Mouse (Mus musculus) erythroblast, adult 5-6 weeks (primary cell): ENCODE results near the gene Plekhh2. TPM values are rescaled to one million over a fixed set of nuclear protein-coding genes. Genes with fewer than 3 reads are reported as not detected.
"Not testable (repeated sequence)": the region's sequence is repeated elsewhere in the genome, so short reads cannot be mapped to it uniquely, and the experiment has no call there.

Source experiments
- ATAC-seq: replicated peaks from 2 replicates; pipeline ENCODE4 v1.8.0; 2016; ENCODE audit warnings: moderate number of reproducible peaks, mild to moderate bottlenecking, moderate TSS enrichment, inconsistent platforms; ENCODE audit not compliant: poor library complexity, low FRiP score, severe bottlenecking
- total RNA-seq, 2 experiments: library from RNA; stranded (forward) in 1 of 2; stranded (reverse) in 1 of 2; fragments of 150-400 nt in 1 of 2; fragments of 200-764, 138-1000 nt in 1 of 2; gene quantifications; 2 replicates each; pipeline versions ENCODE4 v1.2.3 to v1.2.4; 2015 to 2017; ENCODE audit warnings: low replicate concordance in 2 of 2

Gene Plekhh2
- total RNA-seq, 2 experiments from 2014 or later: not detected

DNA sequence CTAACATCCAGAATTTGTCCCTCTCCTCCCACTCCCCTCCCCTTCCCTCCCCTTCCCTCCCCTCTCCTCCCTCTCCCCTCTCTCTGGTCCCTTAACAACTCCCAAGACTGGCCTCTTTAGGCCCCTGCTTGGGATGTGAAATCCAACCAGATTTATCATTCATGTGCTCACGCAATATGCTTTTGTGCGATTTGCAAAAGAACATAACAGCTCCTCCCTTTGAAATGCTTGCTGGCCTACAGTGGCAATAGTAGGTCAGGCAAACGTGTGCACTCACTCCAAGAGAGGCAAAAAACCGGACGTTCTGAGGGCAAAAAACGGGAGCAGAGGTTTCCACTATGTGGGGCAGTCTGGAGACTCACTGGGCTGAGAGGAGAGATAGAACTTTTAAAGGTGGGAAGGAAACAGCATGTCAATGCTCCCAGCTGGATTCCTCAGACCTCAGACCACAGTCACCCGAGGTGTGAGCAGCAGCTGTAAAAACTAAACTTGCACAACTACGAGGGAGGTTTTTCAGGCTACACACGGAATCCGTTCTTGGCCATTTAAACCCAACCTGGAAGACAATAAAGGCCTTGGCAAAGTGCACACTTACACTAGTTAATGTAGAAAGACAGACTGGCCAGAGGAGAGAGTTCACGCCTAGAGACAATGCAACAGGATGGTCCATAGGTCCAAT, 595 bp upstream of the Plekhh2 start:
- ATAC-seq: no peak

DNA sequence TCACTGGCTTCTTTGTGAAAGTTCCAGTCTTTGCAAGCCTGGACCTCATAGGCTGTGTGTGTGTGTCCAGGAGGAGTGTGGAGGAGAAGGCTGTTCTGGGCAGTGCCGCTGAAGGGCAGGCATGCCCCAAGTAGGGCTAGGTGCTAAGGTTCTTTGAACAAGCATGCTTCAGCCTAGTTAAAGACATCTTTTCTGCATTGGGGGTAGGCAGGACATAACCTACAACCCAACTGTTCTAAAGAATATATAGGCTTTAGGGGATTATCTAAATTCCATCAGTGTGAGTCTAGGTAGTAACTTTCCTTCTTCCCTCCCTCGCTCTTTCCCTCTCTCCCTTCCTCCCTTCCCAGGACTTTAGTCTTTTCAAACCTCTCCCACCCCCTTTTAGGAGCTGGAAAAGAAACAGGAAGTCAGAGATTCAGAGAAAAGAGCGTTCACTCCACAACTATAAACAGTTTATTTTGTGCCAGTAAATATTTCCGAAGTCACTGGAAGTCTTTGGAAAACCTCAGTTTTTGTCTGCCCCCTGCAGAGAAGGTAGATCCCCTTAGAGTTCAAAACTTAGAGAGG, 906 bp downstream of the Plekhh2 start:
- ATAC-seq: no peak

DNA sequence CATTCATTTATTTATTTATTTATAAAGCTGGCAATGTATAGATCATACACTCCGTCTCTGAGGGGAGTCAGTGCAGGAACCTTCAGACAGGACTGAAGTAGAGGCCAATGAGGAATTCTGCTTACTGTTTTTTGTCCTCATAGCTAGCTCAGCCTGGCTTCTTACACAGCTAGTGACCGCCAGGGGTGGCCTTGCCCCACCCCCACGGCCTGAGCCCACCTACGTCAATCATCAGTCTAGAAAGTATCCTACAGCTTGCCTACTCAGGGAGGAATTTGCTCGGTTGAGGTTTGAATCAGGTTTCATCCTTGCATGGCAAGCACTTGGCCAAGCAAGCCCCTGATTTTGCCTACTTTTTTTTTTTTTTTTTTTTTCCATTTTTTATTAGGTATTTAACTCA, 4.2 kb downstream of the Plekhh2 start:
- no peak for ATAC-seq

DNA sequence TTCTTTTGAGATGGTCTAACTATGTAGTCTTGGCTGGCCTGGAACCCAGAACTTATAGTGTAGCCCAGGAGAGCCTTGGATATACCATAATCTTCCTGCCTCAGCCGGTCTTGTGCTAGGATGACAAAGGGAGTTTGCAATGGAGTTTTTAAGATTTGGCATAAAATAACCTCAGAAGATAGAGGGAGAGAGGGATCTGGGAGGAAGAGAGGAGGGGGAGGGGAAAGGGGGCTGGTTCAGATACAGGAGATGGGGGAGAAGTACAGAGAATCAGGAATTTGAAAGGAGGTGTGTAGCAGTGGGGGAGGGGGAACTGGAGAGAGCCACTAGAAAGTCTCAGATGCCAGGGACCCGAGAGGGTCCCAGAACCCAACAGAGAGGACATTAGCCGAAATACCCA, 7.7 kb downstream of the Plekhh2 start:
- no peak for ATAC-seq

DNA sequence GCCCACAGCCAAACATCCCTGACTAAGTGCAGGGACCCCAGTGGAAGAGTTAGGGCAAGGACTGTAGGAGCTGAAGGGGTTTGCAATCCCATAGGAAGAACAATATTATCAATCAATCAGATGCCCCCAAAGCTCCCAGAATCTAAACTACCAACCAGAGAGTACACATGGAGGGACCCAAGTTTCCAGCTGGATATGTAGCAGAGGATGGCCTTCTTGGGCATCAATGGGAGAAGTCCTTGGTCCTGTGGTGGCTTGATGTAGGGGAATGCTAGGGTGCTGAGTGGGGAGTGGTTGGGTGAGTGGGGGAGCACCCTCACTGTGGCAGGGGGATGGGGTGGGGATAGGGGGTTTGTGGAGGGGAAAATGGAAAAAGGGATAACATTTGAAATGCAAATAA, 8.4 kb downstream of the Plekhh2 start:
- no peak for ATAC-seq

DNA sequence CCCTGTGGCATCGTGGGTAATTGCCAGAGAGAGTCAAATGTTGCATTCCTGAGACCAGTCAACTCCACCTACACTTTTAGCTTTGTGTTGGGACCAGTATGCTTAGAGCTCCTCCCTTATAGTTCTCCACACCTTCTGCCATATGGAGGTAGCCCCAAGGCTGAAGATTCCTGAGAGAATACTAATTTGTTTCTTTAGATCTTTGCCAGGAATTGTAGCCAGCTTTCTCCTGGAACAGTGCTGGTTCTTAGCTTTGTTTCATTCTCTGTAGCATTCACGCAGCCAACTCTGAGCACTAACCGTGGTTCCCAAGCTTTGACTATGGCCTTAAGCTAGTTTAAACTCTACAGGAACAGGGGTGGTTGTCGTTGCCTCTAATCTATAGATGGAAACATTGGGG, 17.7 kb downstream of the Plekhh2 start:
- no peak for ATAC-seq

DNA sequence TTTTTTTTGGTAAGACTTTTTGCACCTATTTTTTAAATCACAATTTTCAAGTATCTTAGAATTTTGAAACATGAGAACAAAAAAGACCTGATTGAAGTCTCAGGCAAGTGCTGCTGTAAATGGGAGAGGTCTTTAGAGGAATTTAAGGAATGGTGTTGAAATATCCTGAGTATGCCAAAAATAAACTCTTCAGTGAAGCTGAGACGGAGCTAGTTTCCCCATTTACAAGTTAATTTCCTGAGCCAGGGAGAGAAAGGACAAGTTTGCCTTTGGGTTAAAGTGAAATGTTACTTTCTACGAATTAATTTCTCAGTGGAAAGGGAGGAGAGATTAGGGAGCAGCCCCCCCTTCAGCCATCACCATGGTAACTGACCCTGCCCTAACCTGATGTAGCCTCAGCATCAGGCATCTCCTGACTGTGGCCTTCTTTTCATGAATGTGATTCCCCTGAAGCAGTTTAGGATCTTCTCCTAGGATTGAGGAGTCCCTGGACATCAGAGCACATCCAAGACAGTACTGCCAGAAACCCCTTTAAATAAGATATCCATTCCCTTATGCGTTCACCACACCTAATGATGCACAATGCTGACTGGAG, 18.6 kb downstream of the Plekhh2 start:
- ATAC-seq: no peak

DNA sequence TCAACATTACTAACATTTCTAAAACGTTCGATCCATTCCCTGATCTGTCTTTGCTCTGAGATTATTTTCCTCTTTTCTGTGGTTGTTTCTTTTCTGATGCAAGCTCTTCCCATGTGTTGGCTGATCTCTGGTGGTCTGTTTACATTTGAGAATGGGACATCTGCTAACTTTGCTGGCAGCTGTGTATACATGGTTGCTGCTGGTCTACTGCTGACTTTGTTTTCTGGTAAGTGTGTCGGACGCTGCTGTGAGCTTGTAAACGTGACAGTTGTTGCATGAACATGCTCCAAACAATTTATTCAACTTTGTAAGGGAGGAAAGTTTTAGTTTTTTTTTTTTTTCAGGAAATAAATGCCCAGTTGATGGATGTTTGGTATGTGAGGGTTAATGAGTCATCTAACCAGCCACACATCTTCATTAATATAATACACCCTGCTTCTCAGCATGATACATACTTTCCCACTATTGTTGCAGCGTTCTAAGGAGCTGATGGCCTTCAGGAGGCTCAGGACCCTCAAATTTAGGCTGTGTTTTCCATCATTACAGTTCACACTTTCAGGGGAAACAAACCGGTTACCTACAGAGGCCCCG, 21.3 kb downstream of the Plekhh2 start:
- no peak for ATAC-seq

DNA sequence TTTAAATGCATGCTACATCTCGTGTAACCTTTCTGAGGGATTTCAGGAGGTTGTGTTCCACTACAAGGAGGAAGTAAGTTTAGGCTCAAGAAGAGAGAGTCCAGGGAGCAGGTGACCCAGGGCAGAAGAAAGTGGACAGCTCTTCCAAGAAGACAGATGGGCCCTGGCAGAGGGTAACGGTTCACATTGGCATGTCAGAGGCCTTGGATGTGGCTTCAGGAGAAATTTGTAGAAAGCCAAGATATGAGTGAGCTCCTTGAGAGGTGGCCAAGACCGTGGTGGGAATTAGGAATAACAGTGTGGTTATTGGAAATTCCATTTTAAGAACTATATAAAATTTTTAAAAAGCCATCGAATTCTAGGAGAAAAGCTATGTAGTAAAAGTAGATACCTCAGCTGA, 22.1 kb downstream of the Plekhh2 start:
- ATAC-seq: no peak

DNA sequence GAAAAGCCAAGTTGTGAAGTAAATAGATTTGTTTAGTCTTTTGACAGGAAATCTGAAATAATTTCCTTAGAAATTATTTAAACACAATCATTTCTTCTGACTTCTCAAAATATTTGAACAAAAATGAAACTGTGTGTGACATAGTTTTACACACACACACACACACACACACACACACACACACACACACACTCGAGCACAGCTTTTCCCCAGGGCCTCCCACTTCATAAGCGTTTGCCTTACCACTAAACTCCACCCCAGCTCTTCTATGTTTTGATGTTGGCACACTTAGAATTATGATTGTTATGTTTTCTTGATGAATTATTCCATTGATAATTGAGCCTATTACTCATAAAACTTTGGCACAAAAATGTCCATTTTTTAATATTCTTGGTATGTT, 22.9 kb downstream of the Plekhh2 start:
- ATAC-seq: no peak

DNA sequence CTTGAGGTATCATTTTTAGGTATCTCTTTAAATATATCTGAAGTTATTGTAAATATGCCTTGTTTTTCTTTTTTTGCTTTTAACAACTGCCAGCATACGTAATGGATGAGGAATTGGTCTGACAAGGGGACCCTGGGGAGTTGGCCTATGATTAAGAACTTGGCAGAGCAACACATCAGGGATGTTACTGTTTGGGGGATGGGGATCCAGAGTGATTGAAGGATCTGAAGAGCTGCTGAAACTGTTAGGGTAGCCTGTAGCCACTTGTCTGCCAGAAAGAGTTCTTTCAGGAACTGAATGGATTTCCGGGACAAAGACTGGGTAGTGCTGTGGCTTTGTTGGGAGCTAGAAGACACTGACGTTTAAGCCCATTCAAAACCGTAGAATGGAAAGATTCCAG, 23.5 kb downstream of the Plekhh2 start:
- no peak for ATAC-seq

DNA sequence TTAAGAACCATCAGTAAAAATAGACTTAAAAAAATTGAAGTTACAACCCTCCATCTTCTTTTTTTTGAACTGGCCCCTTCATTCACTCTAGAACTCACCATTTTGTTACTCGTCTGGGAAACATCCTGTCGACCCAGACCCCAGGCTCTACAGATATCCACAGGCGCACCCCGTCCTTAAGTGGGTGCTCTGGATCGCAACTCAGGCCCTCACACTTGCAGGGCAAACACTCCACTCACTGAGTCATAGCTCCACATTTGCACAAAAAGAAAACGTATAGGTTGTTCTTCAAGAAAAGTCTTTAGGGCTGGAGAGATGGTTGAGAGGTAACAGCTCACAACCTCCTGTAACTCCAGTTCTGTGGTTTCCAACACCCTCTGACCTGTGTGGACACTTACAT, 25.6 kb downstream of the Plekhh2 start:
- no peak for ATAC-seq

DNA sequence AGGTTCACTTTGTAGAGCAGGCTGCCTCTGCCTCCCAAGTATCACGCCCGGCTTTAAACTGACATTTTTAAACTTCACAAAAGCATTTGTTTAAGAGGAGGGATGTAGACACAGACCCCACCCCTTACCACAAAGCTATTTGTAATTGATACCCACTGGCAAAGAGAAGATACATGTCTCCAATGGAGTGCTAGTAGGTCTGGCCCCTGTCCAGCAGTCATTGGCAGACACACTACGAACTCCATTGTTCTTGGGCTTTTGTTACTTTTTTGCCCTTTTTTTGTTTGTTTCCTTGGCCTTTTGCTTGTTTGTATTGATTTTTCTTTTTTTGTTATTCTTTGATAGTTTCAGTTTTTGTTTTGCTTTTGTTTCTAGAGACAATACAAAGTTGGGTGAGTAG, 26.3 kb downstream of the Plekhh2 start:
- ATAC-seq: no peak

DNA sequence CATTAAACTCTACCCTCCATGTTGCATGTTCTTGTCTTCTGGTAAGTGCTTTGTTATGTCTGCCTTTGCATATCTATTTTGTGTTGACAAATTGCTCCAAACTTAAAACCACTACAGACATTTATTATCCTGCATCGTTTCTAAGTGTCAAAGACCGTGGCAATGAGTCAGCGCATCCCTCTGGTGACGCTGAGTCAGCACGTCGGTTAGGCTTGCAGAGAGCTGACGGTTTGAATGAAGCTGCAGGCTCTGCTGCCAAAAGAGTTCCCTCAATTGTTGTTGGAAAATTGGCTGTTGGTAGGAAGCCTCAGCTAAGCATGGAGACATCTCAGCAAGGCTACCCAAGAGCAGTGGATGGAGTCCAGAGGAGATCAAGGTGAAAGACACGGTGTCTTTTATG, 28.9 kb downstream of the Plekhh2 start:
- no peak for ATAC-seq

DNA sequence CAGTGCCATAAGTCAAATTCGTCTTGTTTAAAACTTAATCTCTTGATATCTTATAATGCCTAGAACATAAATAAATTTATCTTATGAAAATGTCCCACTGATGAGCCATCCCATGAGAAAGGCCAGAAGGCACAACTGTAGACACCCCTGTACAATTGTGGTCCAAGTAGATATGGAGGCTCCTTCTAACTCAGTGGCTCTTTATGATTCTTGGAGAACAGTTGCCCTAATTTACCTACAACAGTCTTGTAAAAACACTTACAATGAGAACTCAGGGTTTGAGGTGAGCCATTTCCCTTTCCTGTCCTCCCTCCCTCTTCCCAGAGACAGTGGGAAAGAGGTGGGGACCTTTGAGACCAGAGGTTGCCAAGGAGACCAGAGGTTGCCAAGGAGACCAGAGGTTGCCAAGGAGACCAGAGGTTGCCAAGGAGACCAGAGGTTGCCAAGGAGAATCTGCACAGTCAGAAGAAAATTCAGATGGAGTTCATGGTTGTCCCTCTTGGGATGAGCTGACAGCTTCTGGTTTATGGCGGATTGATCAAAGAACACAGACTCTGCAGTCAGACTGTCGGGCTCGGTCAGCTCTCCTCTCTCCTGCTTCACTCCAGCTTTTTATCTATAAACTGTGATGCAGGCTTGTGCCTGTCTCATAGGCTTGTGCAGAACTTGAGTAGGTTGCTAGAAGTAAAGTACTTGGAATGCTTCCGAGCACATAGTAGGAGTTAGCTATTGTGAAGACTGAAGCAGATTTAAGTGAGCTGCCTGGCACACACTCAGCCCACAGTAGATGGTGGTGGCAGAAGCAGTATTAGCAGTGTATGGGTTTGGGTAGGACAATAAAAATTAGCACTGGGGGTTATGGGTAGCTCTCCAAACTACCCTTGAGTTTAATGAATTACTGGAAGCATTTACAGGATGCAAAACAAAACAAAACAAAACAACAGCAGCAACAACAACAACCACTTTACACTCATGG, 39.5 kb downstream of the Plekhh2 start:
- no peak for ATAC-seq

DNA sequence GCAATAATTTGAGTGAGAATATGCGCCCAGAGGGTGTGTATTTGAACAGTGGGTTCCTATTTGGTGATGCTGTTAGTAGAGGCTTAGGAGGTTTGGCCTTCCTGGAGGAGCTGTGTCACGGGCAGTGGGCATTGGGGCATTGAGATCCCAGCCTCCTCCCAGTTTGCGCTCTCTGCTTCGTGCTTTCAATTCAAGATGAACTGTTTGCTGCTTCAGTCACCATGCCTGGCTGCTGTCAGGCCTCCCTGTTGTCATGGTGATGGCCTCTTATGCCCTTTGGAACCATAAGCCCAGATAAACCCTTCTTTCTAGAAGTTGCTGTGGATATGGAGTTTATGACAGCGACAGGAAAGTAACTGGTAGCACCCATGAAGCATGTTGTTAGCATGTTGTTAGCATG, 40.5 kb downstream of the Plekhh2 start:
- no peak for ATAC-seq

DNA sequence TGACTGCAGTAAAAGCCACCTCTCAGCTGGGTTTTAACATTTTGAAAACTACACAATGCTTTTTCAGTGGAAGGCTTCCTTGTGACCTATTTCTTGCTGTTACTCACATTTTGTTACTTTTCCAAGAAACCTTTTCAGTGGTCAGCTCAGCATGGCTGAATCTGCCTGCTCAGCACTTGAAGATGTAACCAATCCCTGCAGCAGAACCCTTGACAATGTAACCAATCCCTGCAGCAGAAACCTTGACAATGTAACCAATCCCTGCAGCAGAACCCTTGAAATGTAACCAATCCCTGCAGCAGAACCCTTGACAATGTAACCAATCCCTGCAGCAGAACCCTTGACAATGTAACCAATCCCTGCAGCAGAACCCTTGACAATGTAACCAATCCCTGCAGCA, 52.6 kb downstream of the Plekhh2 start:
- not testable (repeated sequence) for ATAC-seq

DNA sequence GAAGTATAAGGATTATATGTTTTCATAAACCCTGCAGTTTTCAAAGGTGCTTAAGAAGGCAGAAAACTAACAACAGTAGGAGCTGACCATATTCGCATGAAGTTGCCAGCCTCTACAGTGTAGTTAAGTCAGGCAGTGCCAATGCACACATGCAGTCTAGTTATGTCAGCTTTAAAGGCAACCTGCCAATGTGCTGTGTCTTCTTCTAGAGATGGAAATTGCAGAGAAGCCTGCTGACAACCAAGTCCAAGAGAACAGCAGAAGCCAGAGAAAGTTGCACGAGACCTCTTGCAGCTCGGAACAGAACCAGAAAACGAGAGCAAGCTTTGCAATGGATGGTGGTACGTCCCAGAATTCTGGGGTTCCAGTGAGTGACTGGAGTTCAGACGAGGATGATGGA, 54.1 kb downstream of the Plekhh2 start:
- ATAC-seq: no peak

DNA sequence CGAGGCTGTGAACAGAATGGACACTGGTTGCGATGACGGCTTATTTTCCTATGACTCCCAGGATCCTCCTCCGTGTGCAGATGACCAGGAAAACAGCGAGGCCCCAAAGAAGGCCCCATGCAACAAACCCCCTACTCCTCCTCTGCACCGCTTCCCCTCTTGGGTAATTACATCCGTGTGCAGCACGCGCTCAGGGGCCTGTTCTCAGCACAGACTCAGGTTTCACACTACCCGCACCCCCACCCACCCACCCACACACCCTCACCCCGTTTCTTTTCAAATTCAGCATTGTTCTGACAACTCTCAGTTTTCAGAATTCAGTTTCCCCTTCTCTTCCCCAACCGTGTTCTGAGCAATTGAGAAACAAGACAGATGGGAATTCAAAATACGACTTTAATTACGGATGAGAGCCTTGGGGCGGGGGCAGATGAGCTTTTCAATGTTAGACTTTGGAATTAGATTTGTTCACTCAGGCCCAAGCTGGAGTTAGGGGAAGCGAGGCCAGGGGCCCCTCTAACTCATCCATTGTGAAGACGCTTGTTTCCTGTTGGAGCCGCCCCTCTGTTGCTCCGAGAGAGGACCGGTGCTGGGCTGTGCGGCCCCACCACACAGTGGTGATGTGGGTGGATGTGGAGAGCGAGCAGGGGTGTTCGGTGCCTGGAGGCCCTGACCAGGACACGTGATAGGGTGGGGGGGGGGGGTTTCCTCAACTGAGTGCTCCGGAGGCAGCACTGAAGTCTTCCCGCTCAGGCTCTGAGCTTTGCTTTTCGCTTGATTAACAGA, 55.3 kb downstream of the Plekhh2 start:
- ATAC-seq: no peak
